ENCODE assay signal across 8 mouse cellular contexts in the genomic region with DNA sequence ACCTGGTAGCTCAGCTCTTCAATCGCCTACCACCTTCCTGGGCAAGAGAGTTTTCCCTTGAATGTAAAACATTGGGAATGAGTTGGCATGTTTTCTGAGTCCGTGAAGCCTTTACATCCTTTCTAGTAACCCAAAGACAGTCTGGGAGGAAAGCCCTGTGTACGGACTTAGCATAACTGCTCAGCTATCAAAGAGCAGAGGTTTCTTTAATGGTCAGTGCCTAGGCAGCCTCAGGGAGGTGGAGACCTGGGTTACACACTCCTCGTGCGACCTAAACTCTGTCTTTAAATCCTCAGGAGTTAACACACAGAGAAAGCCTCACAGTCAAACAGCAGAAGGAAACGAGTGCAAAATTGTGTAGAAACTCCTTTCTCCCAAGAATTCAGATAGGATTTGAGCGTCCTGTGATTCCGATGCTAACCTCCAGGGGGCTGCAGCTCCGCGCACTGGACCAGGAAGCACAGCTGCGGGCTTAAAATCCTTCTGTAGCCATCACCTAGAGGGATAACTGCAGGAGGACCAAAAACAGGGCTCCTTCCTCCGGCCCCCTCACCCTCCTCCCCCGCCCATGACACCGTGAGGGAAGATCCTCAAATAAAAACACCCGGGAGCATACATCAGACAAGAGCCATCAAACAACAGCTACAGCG. TPM values are rescaled to one million over a fixed set of nuclear protein-coding genes. Genes with fewer than 3 reads are reported as not detected.
DNase-seq lines count a peak whose midpoint lies in the region; ATAC-seq and TF ChIP-seq lines count a peak whose summit lies in the region.

No protein-coding gene starts in this region.

- H3K27ac ChIP-seq in thymus, adult 2 months (ENCODE audit: control insufficient read depth, insufficient read depth, low read length) = no peak overlapping the region
- 0 out of 2 replicates have a peak overlapping the region, but pooled peaks have one; percentile 41 for H3K27ac ChIP-seq in kidney, embryonic 15.5 days
- no peak overlapping the region for H3K27ac ChIP-seq in liver, adult 2 months (replicated peaks; ENCODE audit: insufficient read depth, low read depth, low read length)
- H3K27ac ChIP-seq in neural tube, embryonic 13.5 days (replicated peaks) = no peak overlapping the region

- H3K79me2 ChIP-seq in liver, adult 2 months (ENCODE audit: control insufficient read depth, insufficient read depth, low read length) = no peaks in the 10 kb centered on the region

- no peaks in the 10 kb centered on the region for H3K27me3 ChIP-seq in thymus, adult 2 months (ENCODE audit: control insufficient read depth, insufficient read depth, low read length)
- H3K27me3 ChIP-seq in kidney, embryonic 15.5 days = no peaks in the 10 kb centered on the region
- H3K27me3 ChIP-seq in liver, adult 2 months (ENCODE audit: control insufficient read depth, insufficient read depth, low read length) = no peaks in the 10 kb centered on the region
- H3K27me3 ChIP-seq in neural tube, embryonic 13.5 days = no peaks in the 10 kb centered on the region

- H3K36me3 ChIP-seq in thymus, adult 2 months (ENCODE audit: control insufficient read depth, insufficient read depth, low read length) = no peaks in the 10 kb centered on the region
- H3K36me3 ChIP-seq in kidney, embryonic 15.5 days = no peaks in the 10 kb centered on the region
- no peaks in the 10 kb centered on the region for H3K36me3 ChIP-seq in liver, adult 2 months (ENCODE audit: control insufficient read depth, insufficient read depth, low read length)
- no peaks in the 10 kb centered on the region for H3K36me3 ChIP-seq in neural tube, embryonic 13.5 days

- H3K4me2 ChIP-seq in kidney, embryonic 15.5 days = peak overlapping the region; percentile 52
- peak overlapping the region; percentile 35; the same call in 1 of the 2 replicates for H3K4me2 ChIP-seq in neural tube, embryonic 13.5 days

- no peaks in the 10 kb centered on the region for H3K9me3 ChIP-seq in kidney, embryonic 15.5 days (replicated peaks)
- H3K9me3 ChIP-seq in neural tube, embryonic 13.5 days = no peaks in the 10 kb centered on the region

- peak; percentile 72; the same call in 1 of the 2 replicates for TF ChIP-seq CTCF in thymus, adult 2 months (IDR thresholded peaks at IDR 0.05; ENCODE audit: borderline replicate concordance, control insufficient read depth, extremely low read depth, insufficient read depth, low read length, poor library complexity)
- peak; percentile 87 for TF ChIP-seq CTCF in liver, adult 2 months (IDR thresholded peaks at IDR 0.05; ENCODE audit: low read depth, low read length)

- H3K4me3 ChIP-seq in thymus, adult 2 months (ENCODE audit: control insufficient read depth, insufficient read depth, low read length) = no peak overlapping the region
- H3K4me3 ChIP-seq in kidney, embryonic 15.5 days (replicated peaks) = peak overlapping the region; percentile 21; the same call in 1 of the 2 replicates
- no peak overlapping the region for H3K4me3 ChIP-seq in liver, adult 2 months (ENCODE audit: insufficient read depth, low read depth, low read length)
- no peak overlapping the region for H3K4me3 ChIP-seq in neural tube, embryonic 13.5 days

- TF ChIP-seq POLR2A in thymus, adult 2 months (IDR thresholded peaks at IDR 0.05; ENCODE audit: control insufficient read depth, extremely low read depth, insufficient read depth, low read length, poor library complexity) = no peak
- no peak for TF ChIP-seq POLR2A in liver, adult 2 months (IDR thresholded peaks at IDR 0.05; ENCODE audit: extremely low read depth, insufficient read depth, low read length)

- WGBS in thymus, adult 2 months = 24% methylated on average over 16 of the region's 16 CpGs
- WGBS in kidney, embryonic 15.5 days = 11% methylated on average over 16 of the region's 16 CpGs
- 15% methylated on average over 16 of the region's 16 CpGs for WGBS in liver, adult 2 months
- 14% methylated on average over 16 of the region's 16 CpGs for WGBS in neural tube, embryonic 13.5 days

- no peak overlapping the region for H3K9ac ChIP-seq in kidney, embryonic 15.5 days
- no peak overlapping the region for H3K9ac ChIP-seq in liver, adult 2 months (ENCODE audit: low read depth, low read length)
- no peak overlapping the region for H3K9ac ChIP-seq in neural tube, embryonic 13.5 days

- no peaks in the 10 kb centered on the region for H3K4me1 ChIP-seq in thymus, adult 2 months (replicated peaks; ENCODE audit: control insufficient read depth, insufficient read depth, low read length)
- H3K4me1 ChIP-seq in kidney, embryonic 15.5 days = peaks cover 23% of the 10 kb centered on the region
- H3K4me1 ChIP-seq in liver, adult 2 months (ENCODE audit: control insufficient read depth, insufficient read depth, low read length) = no peaks in the 10 kb centered on the region
- H3K4me1 ChIP-seq in neural tube, embryonic 13.5 days (replicated peaks) = no peaks in the 10 kb centered on the region

- DNase-seq in thymus, adult 2 months = peak; percentile 26
- no peak for DNase-seq in thymus, adult 18-20 months
- DNase-seq in embryo, embryonic 11.5 days (ENCODE audit: low read depth, low spot score) = peak; percentile 46
- DNase-seq in heart, adult 9 months (ENCODE audit: low spot score in 2 of 2) = peak; percentile 12 to 28
- DNase-seq in liver, adult 2 months (ENCODE audit: extremely low read depth, low read depth, low spot score) = peak; percentile 7
- DNase-seq in thymus, postnatal 36 days = peak; percentile 9 to 22

- ATAC-seq in kidney, embryonic 15.5 days (replicated peaks; ENCODE audit: low FRiP score) = 0 out of 2 replicates have a peak, but pooled peaks have one; percentile 49
- no peak for ATAC-seq in neural tube, embryonic 13.5 days (ENCODE audit: low read depth)

RNA-seq across cellular contexts. Expression of a gene that starts 14.0 kb away (rescaled TPM):
- polyA plus RNA-seq in thymus, adult 2 months (2012; rRNA removed) = not detected in 2 replicates
- polyA plus RNA-seq in kidney, embryonic 15.5 days (2015; fragmentation: Nextera tagmentation; extraction: Ambion mirVana) = 0.90 and 1.6 TPM in 2 replicates
- not detected in 2 replicates for total RNA-seq in liver, adult 2 months (2014; rRNA removed)
- not detected in 2 replicates for polyA plus RNA-seq in liver, adult 2 months (2012; rRNA removed)
- polyA plus RNA-seq in neural tube, embryonic 13.5 days (2015; fragmentation: Nextera tagmentation; extraction: Ambion mirVana) = not detected in 2 replicates

RNA-seq across cellular contexts. Expression of a gene that starts 15.2 kb away (rescaled TPM):
- polyA plus RNA-seq in thymus, adult 2 months (2012; rRNA removed) = not detected in 2 replicates
- not detected in 2 replicates for polyA plus RNA-seq in kidney, embryonic 15.5 days (2015; fragmentation: Nextera tagmentation; extraction: Ambion mirVana)
- not detected in 2 replicates for total RNA-seq in liver, adult 2 months (2014; rRNA removed)
- not detected in 2 replicates for polyA plus RNA-seq in liver, adult 2 months (2012; rRNA removed)
- polyA plus RNA-seq in neural tube, embryonic 13.5 days (2015; fragmentation: Nextera tagmentation; extraction: Ambion mirVana) = not detected in 2 replicates

RNA-seq across cellular contexts. Expression of a gene that starts 18.6 kb away (rescaled TPM):
- polyA plus RNA-seq in thymus, adult 2 months (2012; rRNA removed) = not detected in 2 replicates
- not detected in 2 replicates for polyA plus RNA-seq in kidney, embryonic 15.5 days (2015; fragmentation: Nextera tagmentation; extraction: Ambion mirVana)
- not detected in 2 replicates for total RNA-seq in liver, adult 2 months (2014; rRNA removed)
- not detected in 2 replicates for polyA plus RNA-seq in liver, adult 2 months (2012; rRNA removed)
- not detected in 2 replicates for polyA plus RNA-seq in neural tube, embryonic 13.5 days (2015; fragmentation: Nextera tagmentation; extraction: Ambion mirVana)

RNA-seq across cellular contexts. Expression of a gene that starts 26.2 kb away (rescaled TPM):
- 1.5 and 1.7 TPM in 2 replicates for polyA plus RNA-seq in thymus, adult 2 months (2012; rRNA removed)
- polyA plus RNA-seq in kidney, embryonic 15.5 days (2015; fragmentation: Nextera tagmentation; extraction: Ambion mirVana) = 4.4 and 4.8 TPM in 2 replicates
- not detected in 2 replicates for total RNA-seq in liver, adult 2 months (2014; rRNA removed)
- not detected in 2 replicates for polyA plus RNA-seq in liver, adult 2 months (2012; rRNA removed)
- not detected in 2 replicates for polyA plus RNA-seq in neural tube, embryonic 13.5 days (2015; fragmentation: Nextera tagmentation; extraction: Ambion mirVana)

RNA-seq across cellular contexts. Expression of a gene that starts 35.8 kb away (rescaled TPM):
- polyA plus RNA-seq in thymus, adult 2 months (2012; rRNA removed) = not detected in 2 replicates
- 0.67 and 0.95 TPM in 2 replicates for polyA plus RNA-seq in kidney, embryonic 15.5 days (2015; fragmentation: Nextera tagmentation; extraction: Ambion mirVana)
- not detected in 2 replicates for total RNA-seq in liver, adult 2 months (2014; rRNA removed)
- not detected in 2 replicates for polyA plus RNA-seq in liver, adult 2 months (2012; rRNA removed)
- not detected in 2 replicates for polyA plus RNA-seq in neural tube, embryonic 13.5 days (2015; fragmentation: Nextera tagmentation; extraction: Ambion mirVana)

Comparison
In these comparisons a context has a peak if more than half of its experiments do, and no peak if none do; other contexts are left out.
1. DNase-seq: peak in thymus, adult 2 months (single experiment), embryo, embryonic 11.5 days (single experiment), heart, adult 9 months (2 of 2), liver, adult 2 months (single experiment) and thymus, postnatal 36 days (2 of 2); none in thymus, adult 18-20 months (0 of 2).